Mouse (Mus musculus) midbrain, embryonic 11.5 days (tissue): ENCODE results near the gene Ubr4. TPM values are rescaled to one million over a fixed set of nuclear protein-coding genes. Genes with fewer than 3 reads are reported as not detected.
A peak's percentile ranks its signal among the peaks of the same experiment; 100 is the strongest.

ENCODE experiments used
- ATAC-seq: fragments of 200-750 bp; cut with Nextera tagmentation; 2 replicates; pipeline ENCODE4 v1.8.0; 2017; ENCODE audit warnings: moderate TSS enrichment, moderate library complexity; ENCODE audit not compliant: low FRiP score
- DNase-seq: peaks from one replicate; pipeline ENCODE4 v3.0.0; 2015; ENCODE audit warnings: low spot score; ENCODE audit errors: missing footprints
- H3K27ac ChIP-seq: fragments of 300-500 bp; sonication (generic); 2 replicates; pipeline ENCODE4 v1.5.1; 2014; ENCODE audit warnings: low read depth, low read length
- H3K27me3 ChIP-seq: fragments of 300-500 bp; sonication (generic); 2 replicates; pipeline ENCODE4 v1.6.1; 2014; ENCODE audit warnings: mild to moderate bottlenecking, low read length, moderate library complexity, mixed read lengths; ENCODE audit not compliant: control insufficient read depth, insufficient read depth
- H3K36me3 ChIP-seq: fragments of 300-500 bp; sonication (generic); 2 replicates; pipeline ENCODE4 v1.6.1; 2014; ENCODE audit warnings: mild to moderate bottlenecking, low read length, moderate library complexity, mixed read lengths; ENCODE audit not compliant: control insufficient read depth, insufficient read depth
- H3K4me1 ChIP-seq: fragments of 300-500 bp; sonication (generic); 2 replicates; pipeline ENCODE4 v1.6.1; 2014; ENCODE audit warnings: low read length; ENCODE audit not compliant: control insufficient read depth, insufficient read depth
- H3K4me2 ChIP-seq: fragments of 300-500 bp; sonication (generic); 2 replicates; pipeline ENCODE4 v1.6.1; 2014; ENCODE audit warnings: mild to moderate bottlenecking, moderate library complexity
- H3K4me3 ChIP-seq: fragments of 300-500 bp; sonication (generic); 2 replicates; pipeline ENCODE4 v1.5.1; 2014; ENCODE audit warnings: low read depth, low read length
- H3K9ac ChIP-seq: fragments of 300-500 bp; sonication (generic); 2 replicates; pipeline ENCODE4 v1.6.1; 2014; ENCODE audit warnings: low read length
- H3K9me3 ChIP-seq: fragments of 300-500 bp; sonication (generic); 2 replicates; pipeline ENCODE4 v1.6.1; 2016; ENCODE audit warnings: low read length; ENCODE audit not compliant: control insufficient read depth
- WGBS: fragments of 180-500 bp; shearing (Covaris S2); extraction: QIAGEN DNeasy Blood & Tissue Kit; methylation state at CpG from one replicate; pipeline ENCODE4 v1.1.7; 2014; 5-methylcytosine and 5-hydroxymethylcytosine counted together
- polyA plus RNA-seq: library from polyadenylated mRNA; unstranded; fragments of >200 nt; fragmentation: Nextera tagmentation; extraction: Ambion mirVana; gene quantifications from 2 replicates; pipeline ENCODE4 v1.2.1, GENCODE M21; 2014

Ubr4 gene
- polyA plus RNA-seq, result 63.6 and 79.2 TPM in 2 replicates

DNA sequence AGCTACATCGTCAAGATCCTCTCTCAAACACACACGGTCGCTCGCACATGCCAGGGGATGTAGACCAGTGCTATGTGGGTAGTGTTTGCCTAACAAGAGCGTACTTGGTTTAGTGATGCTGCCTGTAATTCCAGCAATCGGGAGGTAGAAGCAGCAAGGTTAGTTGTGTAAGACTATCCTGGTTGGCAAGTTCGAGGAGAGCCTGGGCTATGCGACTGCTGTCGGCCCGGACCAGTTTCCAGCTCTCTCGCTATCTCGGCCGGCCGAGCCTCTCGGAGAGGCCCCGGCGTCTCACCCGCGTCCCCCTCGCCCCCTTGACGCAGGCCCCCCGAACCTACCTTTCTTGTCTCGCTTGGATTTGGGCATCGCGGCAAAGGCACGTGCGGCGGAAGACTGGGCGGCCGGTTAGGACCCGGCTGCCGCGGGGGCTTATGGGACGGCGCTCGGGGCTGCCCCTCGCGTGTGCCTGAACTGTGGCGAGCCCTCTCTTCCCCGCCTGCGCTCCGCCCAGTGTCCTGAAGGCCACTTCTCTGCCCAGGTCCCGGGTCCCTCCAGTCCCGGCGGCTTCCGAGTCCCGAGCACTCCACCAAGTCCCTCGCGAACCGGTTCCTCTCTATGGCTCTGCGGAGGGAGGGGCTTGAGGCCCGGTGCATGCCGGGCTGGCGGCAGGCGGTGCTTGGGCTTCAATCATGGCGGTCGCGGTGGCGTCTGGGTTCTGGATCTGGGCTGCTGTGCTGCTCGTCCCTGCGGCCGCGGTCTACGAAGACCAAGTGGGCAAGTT lies at the start of gene Ubr4, which contains the start of the genes Mrto4 and Emc1:
Gene Ubr4, plus strand, starts transcription at position 679 of the 781 bp plus-strand sequence.
Gene Mrto4, minus strand, starts transcription at position 646 of the 781 bp plus-strand sequence.
Gene Emc1, plus strand, starts transcription at position 657 of the 781 bp plus-strand sequence.
- no peaks in the 10 kb centered on the region for H3K27me3 ChIP-seq
- H3K4me3 ChIP-seq, result peak within 1 kb of the TSS; percentile 82
- WGBS, result under 1% methylated on average over 64 of the region's 64 CpGs
- H3K9ac ChIP-seq, result peak within 1 kb of the TSS; percentile 96
- peaks cover 17% of the 10 kb centered on the region for H3K4me1 ChIP-seq
- H3K9me3 ChIP-seq, result no peaks in the 10 kb centered on the region
- peak within 1 kb of the TSS; percentile 99 for H3K4me2 ChIP-seq
- DNase-seq (peak; percentile 98), ATAC-seq (peak; percentile 95)
- peaks cover 16% of the 10 kb centered on the region for H3K36me3 ChIP-seq
- H3K27ac ChIP-seq, result peak within 1 kb of the TSS; percentile 96

DNA sequence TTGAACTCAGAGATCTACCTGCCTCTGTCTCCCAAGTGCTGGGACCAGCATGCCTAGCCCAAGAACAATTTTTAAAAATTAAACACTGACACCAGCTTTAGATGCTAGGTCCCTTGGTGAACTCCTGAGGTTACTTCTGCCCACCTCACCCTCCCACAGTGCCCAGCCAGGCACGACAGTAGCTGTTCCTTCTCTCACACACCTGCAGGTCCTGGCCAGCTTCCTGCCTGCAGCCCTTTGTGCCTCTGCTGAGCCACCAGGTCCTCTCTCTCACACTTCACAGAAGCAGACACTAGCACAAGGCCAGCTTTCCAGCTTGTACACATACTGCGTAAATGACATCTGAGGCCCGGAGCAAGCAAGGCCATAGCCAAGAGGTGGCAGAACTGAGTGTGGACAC lies 46.9 kb upstream of the Ubr4 start:
- H3K27me3 ChIP-seq, result no peaks in the 10 kb centered on the region; the same call in 1 of the 2 replicates
- H3K4me3 ChIP-seq, result no peak overlapping the region
- DNase-seq (no peak), ATAC-seq (no peak)
- H3K9me3 ChIP-seq, result no peaks in the 10 kb centered on the region
- no peak overlapping the region for H3K9ac ChIP-seq
- no peak overlapping the region for H3K4me2 ChIP-seq
- no peaks in the 10 kb centered on the region for H3K36me3 ChIP-seq
- H3K27ac ChIP-seq, result no peak overlapping the region
- WGBS, result 91% methylated on average over 3 of the region's 3 CpGs
- H3K4me1 ChIP-seq, result peaks cover 5% of the 10 kb centered on the region; the same call in 1 of the 2 replicates

DNA sequence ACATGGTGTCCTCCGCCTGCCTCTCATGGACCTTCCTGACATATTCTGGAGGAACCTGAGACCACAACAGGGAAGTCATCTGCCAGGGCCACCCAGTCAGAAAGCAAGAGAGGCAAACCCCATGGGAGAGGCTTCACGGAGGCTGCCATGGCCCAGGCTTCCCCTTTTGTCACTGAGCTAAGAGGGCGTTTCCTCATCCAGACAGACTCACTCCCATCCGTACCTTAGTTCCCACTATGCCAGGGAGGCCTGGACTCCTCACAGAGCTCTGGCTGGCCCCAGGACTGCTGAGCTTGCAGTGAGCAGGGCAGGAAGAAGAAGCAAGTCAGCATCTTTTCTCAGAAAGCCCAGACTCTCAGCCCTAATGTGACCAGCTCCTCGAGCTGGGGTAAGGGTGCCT lies 44.5 kb upstream of the Ubr4 start:
- Histone ChIP-seq H3K4me2 (no peak overlapping the region), H3K4me3 (no peak overlapping the region), H3K4me1 (peaks cover 13% of the 10 kb centered on the region), H3K27me3 (no peaks in the 10 kb centered on the region; the same call in 1 of the 2 replicates), H3K9me3 (no peaks in the 10 kb centered on the region), H3K36me3 (no peaks in the 10 kb centered on the region), H3K9ac (no peak overlapping the region), H3K27ac (no peak overlapping the region)
- ATAC-seq (no peak), DNase-seq (no peak)
- 86% methylated on average over 5 of the region's 5 CpGs for WGBS

DNA sequence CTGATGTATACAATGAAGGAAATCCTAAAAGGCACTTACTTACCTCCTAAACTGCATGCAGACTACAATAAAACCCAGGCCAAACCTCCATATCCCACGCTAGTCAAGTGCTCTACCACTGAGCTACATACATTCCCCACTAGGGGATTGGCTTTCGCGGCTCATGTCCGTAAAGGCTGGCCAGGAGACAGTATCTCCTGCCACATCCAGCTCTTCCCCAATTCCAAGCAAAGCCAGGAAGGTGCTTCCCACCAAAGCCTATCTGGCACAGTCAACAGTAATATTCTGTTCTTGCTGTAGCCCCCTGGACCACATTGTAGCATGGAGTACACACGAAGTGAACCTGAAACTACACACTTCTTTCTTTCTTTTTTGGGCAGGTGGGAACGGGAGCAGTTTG lies 42.8 kb upstream of the Ubr4 start:
- H3K4me2 ChIP-seq, result peak overlapping the region; percentile 86
- H3K9me3 ChIP-seq, result no peaks in the 10 kb centered on the region
- H3K27me3 ChIP-seq, result no peaks in the 10 kb centered on the region; the same call in 1 of the 2 replicates
- DNase-seq (no peak), ATAC-seq (no peak)
- H3K4me1 ChIP-seq, result peaks cover 13% of the 10 kb centered on the region
- H3K9ac ChIP-seq, result peak overlapping the region; percentile 88
- WGBS, result 23% methylated on average over 6 of the region's 6 CpGs
- H3K36me3 ChIP-seq, result peaks cover 4% of the 10 kb centered on the region
- H3K4me3 ChIP-seq, result peak overlapping the region; percentile 69
- H3K27ac ChIP-seq, result no peak overlapping the region

DNA sequence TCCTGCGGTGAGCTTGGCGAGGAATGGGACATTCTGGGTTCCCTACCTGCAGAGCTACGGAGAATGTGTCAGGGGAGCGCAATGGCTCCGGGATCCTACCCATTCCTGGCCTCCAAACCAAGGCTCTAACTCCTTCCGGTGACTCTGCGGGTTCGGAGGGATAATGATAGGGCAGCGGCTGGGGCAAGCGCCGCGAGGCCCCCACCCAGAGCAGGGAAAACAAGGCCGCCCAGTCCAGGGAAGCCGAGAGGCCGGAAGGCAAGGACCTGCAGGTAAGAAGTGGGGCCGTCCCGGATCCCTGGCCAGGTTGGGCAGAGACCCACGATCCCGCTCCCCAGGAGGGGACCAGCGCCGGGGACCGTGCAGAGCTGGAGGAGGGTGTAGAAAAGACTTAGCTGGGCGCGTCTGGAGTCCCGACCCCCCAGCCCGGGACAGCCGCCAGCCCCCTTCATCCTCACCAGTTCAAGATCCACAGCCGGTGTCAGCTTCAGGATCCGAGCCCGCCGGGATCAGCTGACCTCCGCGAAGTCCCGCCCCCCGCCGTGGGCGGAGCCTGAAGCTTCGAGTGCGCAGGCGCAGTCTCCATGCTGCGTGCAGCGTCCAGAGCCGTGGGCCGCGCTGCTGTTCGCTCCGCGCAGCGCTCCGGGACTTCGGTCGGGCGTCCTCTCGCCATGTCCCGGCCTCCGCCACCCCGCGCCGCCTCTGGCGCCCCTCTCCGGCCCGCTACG lies 42.1 kb upstream of the Ubr4 start, which contains the start of the genes Pqlc2 and Akr7a5:
Gene Pqlc2, minus strand, starts transcription at position 538 of the 728 bp plus-strand sequence.
Gene Akr7a5, plus strand, starts transcription at position 574 of the 728 bp plus-strand sequence.
- H3K27ac ChIP-seq, result peak within 1 kb of the TSS; percentile 25; the same call in 1 of the 2 replicates
- H3K4me1 ChIP-seq, result peaks cover 13% of the 10 kb centered on the region
- DNase-seq (peak; percentile 100), ATAC-seq (peak; percentile 92)
- peak within 1 kb of the TSS; percentile 69 for H3K4me3 ChIP-seq
- WGBS, result under 1% methylated on average over 61 of the region's 63 CpGs
- peaks cover 4% of the 10 kb centered on the region for H3K36me3 ChIP-seq
- no peaks in the 10 kb centered on the region; the same call in 1 of the 2 replicates for H3K27me3 ChIP-seq
- H3K9ac ChIP-seq, result peak within 1 kb of the TSS; percentile 88
- H3K4me2 ChIP-seq, result peak within 1 kb of the TSS; percentile 86
- H3K9me3 ChIP-seq, result no peaks in the 10 kb centered on the region

DNA sequence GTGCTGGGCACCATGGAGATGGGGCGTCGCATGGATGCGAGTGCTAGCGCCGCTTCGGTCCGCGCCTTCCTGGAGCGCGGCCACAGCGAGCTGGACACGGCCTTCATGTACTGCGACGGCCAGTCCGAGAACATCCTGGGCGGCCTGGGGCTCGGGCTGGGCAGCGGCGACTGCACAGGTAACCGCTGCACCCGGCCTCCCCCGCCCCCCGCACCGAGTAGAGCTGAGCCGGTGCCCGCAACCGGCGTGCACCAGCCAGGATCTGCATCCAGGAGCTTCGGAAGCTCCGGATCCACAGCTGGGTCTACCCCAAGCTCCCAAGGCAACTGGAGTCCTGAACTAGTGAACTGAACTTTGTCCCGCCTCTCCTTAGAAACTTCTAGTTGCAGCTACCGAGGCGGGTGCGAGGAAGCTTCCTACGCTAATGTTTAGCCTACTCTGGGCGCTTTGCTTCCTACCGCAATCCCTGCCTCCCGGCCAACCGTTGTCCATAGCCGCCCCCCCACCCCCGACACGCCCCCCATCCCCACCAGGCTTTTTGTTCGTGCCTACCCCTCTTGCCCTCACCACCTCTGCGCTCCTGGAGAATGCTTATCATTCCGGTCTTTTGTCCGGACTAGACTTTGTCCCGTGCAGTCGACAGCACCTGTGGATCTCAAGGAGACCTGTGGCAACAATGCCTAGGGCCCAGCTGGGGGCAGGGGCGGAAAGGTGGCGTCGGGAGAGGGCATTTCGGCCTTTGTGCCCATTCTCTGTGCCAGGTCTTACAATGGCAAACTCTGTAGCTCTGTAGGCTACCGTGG lies 41.3 kb upstream of the Ubr4 start:
- Histone ChIP-seq H3K9ac (peak overlapping the region; percentile 88), H3K27me3 (no peaks in the 10 kb centered on the region; the same call in 1 of the 2 replicates), H3K36me3 (peaks cover 6% of the 10 kb centered on the region), H3K4me2 (peak overlapping the region; percentile 86), H3K27ac (peak overlapping the region; percentile 25; the same call in 1 of the 2 replicates), H3K4me3 (peak overlapping the region; percentile 69), H3K9me3 (no peaks in the 10 kb centered on the region), H3K4me1 (peaks cover 13% of the 10 kb centered on the region)
- WGBS, result under 1% methylated on average over 53 of the region's 53 CpGs
- peak; percentile 86 for DNase-seq
- ATAC-seq, result peak; percentile 82; the same call in 1 of the 2 replicates

DNA sequence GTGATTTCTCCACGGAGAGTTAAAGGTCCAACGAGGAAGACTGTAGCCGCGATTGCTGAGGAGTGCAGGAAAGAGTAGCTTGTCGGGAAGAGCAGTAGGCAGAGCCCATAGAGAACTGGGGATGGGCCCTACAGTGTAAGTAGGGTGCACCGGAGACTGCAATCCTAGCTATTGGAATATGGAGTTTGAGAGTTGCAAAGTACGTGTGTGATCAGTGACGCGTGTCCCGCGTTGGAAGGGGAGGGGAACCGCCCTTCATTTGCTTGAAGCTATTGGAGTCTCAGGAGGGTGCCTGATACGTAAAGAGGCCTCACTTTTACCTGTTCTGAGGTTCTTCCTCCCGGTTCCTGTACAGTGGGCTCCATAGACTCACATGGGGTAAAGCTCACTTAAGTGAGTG lies 40.7 kb upstream of the Ubr4 start:
- Histone ChIP-seq H3K36me3 (peaks cover 6% of the 10 kb centered on the region), H3K9ac (peak overlapping the region; percentile 88), H3K9me3 (no peaks in the 10 kb centered on the region), H3K4me3 (peak overlapping the region; percentile 69), H3K27ac (no peak overlapping the region), H3K27me3 (no peaks in the 10 kb centered on the region; the same call in 1 of the 2 replicates), H3K4me2 (peak overlapping the region; percentile 86), H3K4me1 (peaks cover 13% of the 10 kb centered on the region)
- WGBS, result 23% methylated on average over 14 of the region's 14 CpGs
- DNase-seq, result no peak
- no peak for ATAC-seq

DNA sequence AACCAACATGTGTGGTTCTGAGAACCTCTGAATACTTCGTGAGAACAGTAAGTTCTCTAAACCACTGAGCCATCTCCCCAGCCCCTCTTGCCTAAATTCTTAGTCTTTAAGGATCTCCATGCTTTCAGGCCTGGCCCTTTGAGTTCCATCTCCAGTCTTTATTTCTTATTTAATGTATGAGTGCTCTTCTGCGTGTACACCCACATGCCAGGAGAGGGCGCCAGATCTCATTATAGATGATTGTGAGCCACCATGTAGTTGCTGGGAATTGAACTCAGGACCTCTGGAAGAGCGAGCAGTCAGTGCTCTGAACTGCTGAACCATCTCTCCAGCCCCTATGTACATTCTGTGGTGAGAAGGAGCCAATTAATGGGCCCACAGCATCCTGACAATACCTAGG lies 39.8 kb upstream of the Ubr4 start:
- no peaks in the 10 kb centered on the region for H3K9me3 ChIP-seq
- H3K27me3 ChIP-seq, result no peaks in the 10 kb centered on the region; the same call in 1 of the 2 replicates
- no peak overlapping the region for H3K9ac ChIP-seq
- no peak overlapping the region for H3K4me2 ChIP-seq
- 55% methylated on average over 4 of the region's 4 CpGs for WGBS
- no peak overlapping the region for H3K27ac ChIP-seq
- ATAC-seq (no peak), DNase-seq (no peak)
- H3K4me3 ChIP-seq, result no peak overlapping the region
- H3K36me3 ChIP-seq, result peaks cover 6% of the 10 kb centered on the region
- H3K4me1 ChIP-seq, result peaks cover 13% of the 10 kb centered on the region
